Mouse (Mus musculus) liver, embryonic 14.5 days (tissue): ENCODE measurements around the gene Dhrs1.

Source experiments
- CTCF ChIP-seq: IDR thresholded peaks from 2 replicates; pipeline ENCODE4 v1.5.1; 2016; ENCODE audit warnings: antibody characterized with exemption, low read depth, control low read depth
- EP300 ChIP-seq: IDR thresholded peaks from 2 replicates; pipeline ENCODE4 v1.6.1; 2016; ENCODE audit warnings: antibody characterized with exemption, low read depth

DNA sequence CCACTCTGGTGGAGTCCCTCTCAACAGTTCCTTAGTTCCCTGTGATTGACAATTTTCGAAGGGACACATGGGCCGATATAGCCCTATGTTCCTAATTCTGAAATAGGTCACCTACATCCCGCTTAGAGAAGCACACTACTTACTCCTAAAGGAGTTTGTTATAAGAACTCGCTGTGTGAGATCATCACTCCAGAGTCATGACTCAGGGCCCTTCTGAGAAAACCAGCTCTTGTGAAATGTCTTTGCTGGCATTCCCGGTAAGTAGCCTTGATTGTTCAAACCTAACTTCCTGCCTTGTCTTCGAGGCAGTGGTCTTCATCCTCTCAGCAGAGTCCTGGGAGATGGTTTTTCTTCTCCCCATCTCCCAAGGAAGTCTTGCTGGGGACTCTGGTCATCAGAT lies 23.1 kb upstream of the Dhrs1 start:
- TF ChIP-seq CTCF (no peak), EP300 (no peak)
